19 mouse cellular contexts compared by ENCODE assay signal in the genomic region with DNA sequence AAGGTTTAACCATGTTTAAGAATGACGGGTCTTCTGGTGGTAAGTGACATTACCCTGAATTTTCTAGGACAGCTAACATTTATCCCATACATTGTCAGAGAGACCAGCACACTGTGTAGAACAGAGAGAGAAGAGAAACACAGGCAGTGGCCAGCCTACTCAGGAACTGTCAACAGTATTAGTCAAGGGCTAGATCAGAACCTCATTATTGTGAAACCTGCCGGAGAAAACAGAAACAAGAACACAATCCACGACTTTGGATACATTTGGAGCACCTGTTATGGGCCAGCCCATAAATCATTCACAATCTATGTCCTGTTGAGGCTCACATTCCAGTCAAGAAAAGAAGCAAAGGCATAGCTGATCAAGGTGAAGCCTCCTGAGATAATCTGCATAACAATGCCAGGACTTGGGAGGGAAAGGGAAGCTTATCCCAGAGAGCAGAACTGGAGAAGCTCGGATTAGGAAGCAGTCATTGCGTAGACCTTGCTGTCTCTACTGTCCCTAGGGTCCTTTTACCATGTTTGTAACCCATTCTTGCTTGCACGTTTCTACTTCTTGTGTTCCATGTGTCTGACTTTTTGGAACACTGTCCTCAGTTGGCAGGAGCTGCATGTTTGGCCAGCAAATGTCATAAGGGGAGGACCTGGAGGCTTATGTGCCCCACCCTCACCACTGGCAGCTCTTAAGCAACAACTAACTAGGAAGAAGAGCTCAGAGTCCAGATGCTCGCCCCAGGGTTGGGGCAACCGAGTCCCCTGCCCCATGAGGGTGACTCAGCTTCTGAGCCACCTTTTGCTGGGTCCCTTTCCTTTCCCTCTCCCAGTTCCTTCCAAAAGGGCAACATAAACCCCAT.
DNase-seq lines count a peak whose midpoint lies in the region; ATAC-seq lines count a peak whose summit lies in the region.
"Had no signal": no experiment of that assay in that cellular context is flagged by ENCODE, and none has a peak within 500 bp of the region (broad histone marks: within the 10 kb centered on the region; RNA-seq: fewer than 3 reads in every experiment).

No protein-coding gene starts in this region.

- 73% methylated on average over 8 of the region's 8 CpGs for WGBS in heart, embryonic 11.5 days (ENCODE audit: insufficient replicate concordance)
- WGBS in hindbrain, embryonic 14.5 days = 81% methylated on average over 8 of the region's 8 CpGs

- no peak overlapping the region for H3K4me3 ChIP-seq in heart, embryonic 11.5 days (ENCODE audit: low read depth, low read length)
- no peak overlapping the region for H3K4me3 ChIP-seq in hindbrain, embryonic 14.5 days (replicated peaks; ENCODE audit: low read length)
- H3K4me3 ChIP-seq: embryonic facial prominence, embryonic 13.5 days; limb, embryonic 13.5 days; midbrain, embryonic 10.5 days; neural tube, embryonic 13.5 days; stomach, embryonic 15.5 days had no signal

- H3K9me3 ChIP-seq in heart, embryonic 11.5 days (replicated peaks; ENCODE audit: control insufficient read depth, low read length) = no peaks in the 10 kb centered on the region
- no peaks in the 10 kb centered on the region for H3K9me3 ChIP-seq in hindbrain, embryonic 14.5 days (ENCODE audit: control insufficient read depth, low read length)
- H3K9me3 ChIP-seq: embryonic facial prominence, embryonic 13.5 days; limb, embryonic 13.5 days; neural tube, embryonic 13.5 days; stomach, embryonic 15.5 days had no signal

- H3K36me3 ChIP-seq in heart, embryonic 11.5 days (ENCODE audit: control insufficient read depth, insufficient read depth, low read length) = no peaks in the 10 kb centered on the region
- H3K36me3 ChIP-seq in hindbrain, embryonic 14.5 days (replicated peaks; ENCODE audit: control insufficient read depth, insufficient read depth) = peaks cover 8% of the 10 kb centered on the region
- H3K36me3 ChIP-seq: limb, embryonic 13.5 days; stomach, embryonic 15.5 days had no signal

- H3K9ac ChIP-seq in heart, embryonic 11.5 days (ENCODE audit: low read depth, low read length) = no peak overlapping the region
- H3K9ac ChIP-seq in hindbrain, embryonic 14.5 days = no peak overlapping the region
- H3K9ac ChIP-seq: embryonic facial prominence, embryonic 13.5 days; limb, embryonic 13.5 days; neural tube, embryonic 13.5 days; stomach, embryonic 15.5 days had no signal

- H3K4me2 ChIP-seq in heart, embryonic 11.5 days = no peak overlapping the region
- H3K4me2 ChIP-seq in hindbrain, embryonic 14.5 days (replicated peaks) = no peak overlapping the region
- H3K4me2 ChIP-seq: embryonic facial prominence, embryonic 13.5 days; limb, embryonic 13.5 days; neural tube, embryonic 13.5 days; stomach, embryonic 15.5 days had no signal

- ATAC-seq in heart, embryonic 11.5 days (replicated peaks; ENCODE audit: insufficient number of reproducible peaks, low FRiP score, low TSS enrichment) = no peak
- 0 out of 2 replicates have a peak, but pooled peaks have one; percentile 18 for ATAC-seq in common myeloid progenitor, adult 5-6 weeks (replicated peaks; ENCODE audit: low read depth, poor library complexity, severe bottlenecking)
- no peak for ATAC-seq in hindbrain, embryonic 14.5 days (ENCODE audit: low FRiP score)
- ATAC-seq: CD4-positive, CD25-positive, alpha-beta regulatory T cell, adult 4 months; forebrain, embryonic 16.5 days had no signal

- H3K4me1 ChIP-seq in heart, embryonic 11.5 days (ENCODE audit: control insufficient read depth, insufficient read depth, low read length) = no peaks in the 10 kb centered on the region
- no peaks in the 10 kb centered on the region for H3K4me1 ChIP-seq in hindbrain, embryonic 14.5 days (replicated peaks; ENCODE audit: control insufficient read depth, insufficient read depth, low read length)
- H3K4me1 ChIP-seq: embryonic facial prominence, embryonic 13.5 days; limb, embryonic 13.5 days; midbrain, embryonic 10.5 days; stomach, embryonic 15.5 days had no signal

- no peaks in the 10 kb centered on the region for H3K27me3 ChIP-seq in heart, embryonic 11.5 days (ENCODE audit: control insufficient read depth, insufficient read depth, low read length)
- no peaks in the 10 kb centered on the region for H3K27me3 ChIP-seq in hindbrain, embryonic 14.5 days (ENCODE audit: control insufficient read depth, insufficient read depth, low read length)
- H3K27me3 ChIP-seq: embryonic facial prominence, embryonic 13.5 days; limb, embryonic 13.5 days; neural tube, embryonic 13.5 days; stomach, embryonic 15.5 days had no signal

- no peak overlapping the region for H3K27ac ChIP-seq in heart, embryonic 11.5 days (ENCODE audit: low read depth, low read length)
- no peak overlapping the region for H3K27ac ChIP-seq in hindbrain, embryonic 14.5 days
- H3K27ac ChIP-seq: embryonic facial prominence, embryonic 13.5 days; limb, embryonic 13.5 days; midbrain, embryonic 10.5 days; neural tube, embryonic 13.5 days; stomach, embryonic 15.5 days had no signal

- peak; percentile 92 for DNase-seq in heart, adult 11 months
- DNase-seq in 3134 (ENCODE audit: extremely low read depth, insufficient read length, low spot score) (peak; percentile 19), ES-CJ7 (ENCODE audit: low read depth, low spot score) (peak; percentile 43)
- DNase-seq in hindbrain, embryonic 14.5 days (ENCODE audit: low spot score) = no peak
- no peak for DNase-seq in cerebellum, postnatal 14 days
- DNase-seq: cerebellum, adult 18-20 months; kidney, adult 9 months; kidney, postnatal 36 days; layer of hippocampus, adult 9-11 months; lung, adult 18-20 months had no signal

Comparison
In these comparisons a context has a peak if more than half of its experiments do, and no peak if none do; other contexts are left out.
1. DNase-seq: peak in heart, adult 11 months (single experiment), 3134 (single experiment) and ES-CJ7 (single experiment); none in hindbrain, embryonic 14.5 days (single experiment) and cerebellum, postnatal 14 days (0 of 2).